Mouse (Mus musculus) brain, embryonic 18.5 days (tissue): ENCODE measurements around the gene Phf12.
"Not testable (repeated sequence)": the region's sequence is repeated elsewhere in the genome, so short reads cannot be mapped to it uniquely, and the experiment has no call there.

Source experiments
- DNase-seq: peaks from one replicate; pipeline ENCODE4 v3.0.0-alpha.2; 2012; ENCODE audit warnings: low read depth, low spot score

Gene Phf12

GRCm38 (mm10) chr11:78031947-78032808, 49.6 kb downstream of the Phf12 start, which contains the start of gene Dhrs13:
Dhrs13 (plus strand) TSS chr11:78032280.
- DNase-seq: peak; percentile 75

DNA sequence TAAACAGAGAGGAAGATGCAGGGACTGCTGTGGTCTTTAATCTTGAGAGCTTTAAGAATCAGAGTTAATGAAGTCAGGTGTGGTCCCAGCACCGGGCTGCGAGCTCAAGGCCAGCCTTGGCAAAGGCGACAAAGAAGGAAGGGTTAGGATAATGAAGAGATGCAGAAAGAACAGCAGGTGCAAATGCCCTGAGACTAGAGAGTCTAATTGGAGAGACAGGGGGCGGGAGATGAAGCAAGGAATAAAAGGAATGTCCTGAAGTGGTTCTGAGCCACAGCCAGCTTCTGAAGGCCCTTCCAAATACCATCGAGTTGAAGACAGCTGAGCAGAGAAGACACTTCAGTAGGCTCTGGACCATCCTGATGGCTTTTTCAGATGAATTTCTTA, 50.2 kb downstream of the Phf12 start:
- DNase-seq: peak; percentile 3

- no peak for DNase-seq
Observed at GRCm38 (mm10) chr11:78033931-78034617, 51.5 kb downstream of the Phf12 start.

GRCm38 (mm10) chr11:78036791-78037190, 54.2 kb downstream of the Phf12 start:
- no peak for DNase-seq

- peak; percentile 14 for DNase-seq
Observed at GRCm38 (mm10) chr11:78037831-78038752, 55.5 kb downstream of the Phf12 start, which contains the start of gene Flot2. Flot2 (plus strand) TSS chr11:78037931.

DNA sequence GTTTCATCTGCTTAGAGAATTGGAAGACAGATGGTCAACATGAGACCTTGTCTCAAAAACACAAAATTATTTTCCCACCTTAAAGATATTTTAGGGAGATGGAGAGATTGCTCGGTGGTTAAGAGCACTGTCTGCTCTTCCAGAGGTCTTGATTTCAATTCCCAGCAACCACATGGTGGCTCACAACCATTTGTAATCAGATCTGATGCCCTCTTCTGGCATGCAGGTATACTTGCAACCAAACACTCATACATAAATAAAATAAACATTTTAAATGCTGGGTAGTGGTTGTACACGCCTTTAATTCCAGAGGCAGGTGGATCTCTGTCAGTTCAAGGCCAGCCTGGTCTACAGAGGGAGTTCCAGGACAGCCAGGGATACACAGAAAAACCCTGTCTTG, 58.3 kb downstream of the Phf12 start:
- no peak for DNase-seq

GRCm38 (mm10) chr11:78042290-78042870, 59.8 kb downstream of the Phf12 start:
- not testable (repeated sequence) for DNase-seq

DNA sequence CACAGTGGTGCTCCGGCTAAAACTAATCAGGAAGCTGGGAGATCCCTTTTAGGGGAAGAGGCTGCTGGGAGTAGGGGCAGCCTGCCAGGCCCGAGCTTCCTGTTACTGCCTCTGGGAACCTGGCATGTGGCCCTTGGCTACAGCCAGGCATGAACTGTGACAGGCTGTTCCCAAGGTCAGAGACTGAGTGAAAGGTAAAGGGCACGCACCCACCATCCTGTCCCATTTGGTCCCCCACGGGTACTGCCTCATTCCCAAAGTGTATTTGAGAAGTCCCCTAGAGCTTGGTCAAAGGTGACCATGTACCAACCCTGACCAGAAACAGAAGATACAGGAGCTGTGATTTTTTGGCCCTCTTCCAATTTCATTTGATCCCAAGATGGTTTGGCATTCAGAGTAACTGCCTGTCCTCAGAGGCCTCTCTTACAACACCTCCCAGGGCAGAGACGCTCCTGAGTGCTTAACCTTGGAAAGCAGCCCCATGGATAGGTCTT, 62.3 kb downstream of the Phf12 start:
- DNase-seq: no peak

DNA sequence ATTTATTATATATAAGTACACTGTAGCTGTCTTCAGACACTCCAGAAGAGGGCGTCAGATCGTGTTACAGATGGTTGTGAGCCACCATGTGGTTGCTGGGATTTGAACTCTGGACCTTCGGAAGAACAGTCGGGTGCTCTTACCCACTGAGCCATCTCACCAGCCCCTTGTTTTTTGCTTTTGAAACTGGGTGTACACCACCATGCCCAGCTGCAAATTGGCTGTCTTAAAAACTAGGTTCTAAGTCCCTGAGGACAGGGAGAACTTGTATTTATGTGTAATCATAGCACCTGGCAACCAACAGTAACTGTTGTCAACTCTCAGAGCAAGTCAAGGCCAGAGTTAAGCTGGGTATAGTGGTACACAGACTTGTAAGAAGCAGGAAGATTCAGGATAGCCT, 66.1 kb downstream of the Phf12 start:
- DNase-seq: not testable (repeated sequence)

- DNase-seq: no peak
Observed at GRCm38 (mm10) chr11:78053078-78053477, 70.5 kb downstream of the Phf12 start.

DNA sequence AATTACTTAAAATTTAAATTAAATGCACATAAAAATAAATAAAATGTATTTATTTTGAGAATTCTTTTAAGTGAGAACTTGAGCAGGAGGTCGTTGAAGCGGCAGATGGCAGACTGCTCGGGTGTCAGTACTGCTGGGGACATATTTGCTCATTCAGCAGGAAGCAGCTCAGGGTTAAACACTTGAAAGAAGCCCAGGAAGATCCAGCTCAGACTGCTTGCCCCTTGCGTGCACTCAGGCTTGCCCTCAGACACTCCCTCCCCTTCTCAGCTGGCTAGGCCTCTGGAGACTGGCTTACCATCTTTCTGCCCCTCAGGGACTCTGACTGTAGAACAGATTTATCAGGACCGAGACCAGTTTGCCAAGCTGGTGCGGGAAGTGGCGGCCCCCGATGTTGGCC, 74.4 kb downstream of the Phf12 start:
- no peak for DNase-seq

DNA sequence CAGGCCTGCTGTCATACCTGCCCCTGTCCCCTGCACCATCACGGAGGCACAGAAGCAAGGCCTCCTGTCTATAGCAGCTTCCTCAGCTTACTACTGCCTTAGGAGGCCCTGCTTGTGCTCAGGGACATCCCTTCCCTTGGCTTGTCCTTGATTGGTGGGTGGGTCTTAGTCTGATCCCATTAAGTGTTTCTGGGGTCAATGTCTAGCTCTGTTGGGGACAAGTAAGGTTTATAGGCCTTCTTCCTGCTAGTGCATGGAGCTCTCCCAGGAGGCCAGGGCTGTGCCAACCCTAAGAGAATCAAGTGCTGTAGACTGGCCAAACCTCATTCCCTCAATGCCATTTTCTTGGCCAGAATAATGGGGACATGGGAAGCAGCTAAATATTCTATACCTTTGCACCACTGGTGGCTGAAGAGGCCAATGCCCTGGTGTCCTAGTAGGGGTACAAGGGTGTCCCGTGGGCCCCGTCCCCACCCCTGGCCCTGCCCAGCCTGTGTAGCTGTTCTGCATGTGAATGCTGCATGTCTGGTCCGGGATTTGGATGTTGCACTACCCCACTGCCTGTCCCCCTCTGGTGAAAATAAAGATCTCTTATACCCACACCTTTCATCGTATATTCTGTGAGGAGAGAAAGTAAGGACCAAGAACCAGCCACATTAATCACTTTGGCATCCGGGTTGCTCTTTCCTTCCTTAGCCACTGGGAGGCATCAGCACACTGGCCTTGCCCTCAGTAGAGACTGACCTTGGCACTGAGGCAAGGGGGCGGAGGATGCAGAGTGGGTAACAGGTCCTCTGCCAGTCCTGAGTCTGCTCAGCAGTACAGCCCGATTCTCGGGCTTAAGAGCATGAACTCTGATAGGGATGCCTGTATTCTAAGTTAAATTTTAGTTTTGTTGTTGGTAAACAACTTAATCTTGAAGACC, 77.5 kb downstream of the Phf12 start:
- no peak for DNase-seq

DNA sequence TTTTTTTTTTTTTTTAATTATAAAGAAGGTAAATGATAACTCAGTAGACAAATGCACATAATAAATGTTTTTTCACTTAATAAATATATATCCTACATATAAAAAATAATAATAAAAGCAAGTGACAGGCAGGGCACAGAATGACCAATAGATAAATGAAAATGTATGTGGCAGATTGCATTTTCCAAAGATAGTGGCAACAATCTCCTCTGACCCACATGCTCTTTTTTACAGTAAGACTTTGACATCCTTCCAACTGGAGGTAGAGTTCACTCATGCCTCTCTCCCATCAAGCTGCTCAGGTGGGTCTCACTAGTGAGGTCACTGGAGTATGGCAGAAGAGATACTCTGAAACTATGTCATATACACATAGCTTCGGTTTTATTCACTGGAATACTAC, 80.0 kb downstream of the Phf12 start:
- no peak for DNase-seq

DNA sequence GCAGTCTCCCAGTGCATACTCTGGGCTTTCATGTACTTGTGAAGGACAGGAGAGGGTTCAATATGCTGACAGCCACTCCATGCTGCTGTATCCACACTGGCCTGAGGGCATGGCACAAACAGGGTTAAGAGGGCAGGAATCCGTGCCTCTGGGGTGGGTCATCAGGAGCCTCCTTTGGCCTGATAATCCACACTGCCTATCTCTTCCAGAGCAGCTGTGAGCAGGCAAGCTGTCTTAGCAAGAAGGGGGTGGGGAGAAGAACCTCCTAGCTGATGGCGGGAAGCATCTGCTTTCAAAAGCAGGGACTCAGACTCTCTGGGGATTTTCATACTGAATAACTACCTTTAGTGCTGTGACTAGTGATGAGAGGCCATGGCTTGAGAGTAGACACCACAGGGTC, 83.4 kb downstream of the Phf12 start:
- DNase-seq: no peak

DNA sequence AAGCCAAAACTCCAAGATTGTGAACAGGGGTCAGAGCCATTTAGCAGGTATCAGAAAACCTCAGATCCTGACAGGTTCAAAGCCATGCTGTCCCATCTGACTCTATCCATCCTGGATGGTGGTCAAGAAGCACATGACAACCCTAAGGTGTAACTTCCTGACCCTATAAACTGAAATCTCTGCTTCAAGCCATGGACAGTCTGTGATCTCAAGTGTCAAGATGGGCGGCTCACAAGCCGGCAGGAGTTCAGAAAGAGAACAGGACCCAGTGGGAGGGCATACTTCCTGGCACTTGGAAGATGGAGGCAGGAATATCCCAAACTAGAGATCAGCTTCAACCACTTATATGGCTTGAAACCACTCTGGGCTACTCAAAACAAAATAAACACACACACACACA, 84.1 kb downstream of the Phf12 start:
- no peak for DNase-seq

- DNase-seq: no peak
Observed at GRCm38 (mm10) chr11:78067566-78067965, 85.0 kb downstream of the Phf12 start.

DNA sequence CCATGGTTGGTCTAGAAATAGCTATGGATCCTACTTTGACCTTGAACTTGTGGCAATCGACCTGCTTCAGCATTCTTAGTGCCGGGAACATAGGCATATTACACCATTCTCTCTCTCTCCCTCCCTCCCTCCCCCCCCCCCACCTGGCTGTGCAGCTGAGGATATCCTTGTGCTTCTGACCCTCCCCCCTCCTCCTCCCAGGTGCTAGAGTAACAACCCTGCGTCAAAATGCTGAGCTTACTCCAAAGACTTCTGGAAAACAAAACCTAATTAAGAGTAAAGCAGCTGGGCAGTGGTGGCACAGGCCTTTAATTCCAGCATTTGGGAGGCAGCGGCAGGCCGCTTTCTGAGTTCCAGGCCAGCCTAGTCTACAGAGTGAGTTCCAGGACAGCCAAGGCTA, 86.6 kb downstream of the Phf12 start:
- DNase-seq: no peak

DNA sequence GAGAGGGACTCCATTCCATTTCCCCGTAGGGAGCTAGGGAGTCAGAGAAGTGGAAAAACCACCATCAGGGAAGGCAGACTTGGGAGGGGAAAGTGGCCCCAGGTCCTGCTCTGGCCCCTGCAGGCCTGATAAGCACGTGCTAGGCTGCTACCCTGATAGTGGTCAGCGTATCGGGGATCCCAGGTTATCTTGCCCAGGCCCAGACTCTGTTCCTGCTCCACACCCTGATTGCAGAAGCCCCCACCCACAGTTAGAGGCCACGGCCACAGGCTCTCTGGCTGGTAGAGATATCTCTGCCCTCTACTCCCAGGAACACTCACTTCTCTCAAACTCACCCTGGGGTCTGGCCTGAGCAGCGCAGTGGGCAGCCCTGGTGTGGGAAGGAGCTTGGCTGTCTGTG, 87.1 kb downstream of the Phf12 start:
- DNase-seq: no peak

DNA sequence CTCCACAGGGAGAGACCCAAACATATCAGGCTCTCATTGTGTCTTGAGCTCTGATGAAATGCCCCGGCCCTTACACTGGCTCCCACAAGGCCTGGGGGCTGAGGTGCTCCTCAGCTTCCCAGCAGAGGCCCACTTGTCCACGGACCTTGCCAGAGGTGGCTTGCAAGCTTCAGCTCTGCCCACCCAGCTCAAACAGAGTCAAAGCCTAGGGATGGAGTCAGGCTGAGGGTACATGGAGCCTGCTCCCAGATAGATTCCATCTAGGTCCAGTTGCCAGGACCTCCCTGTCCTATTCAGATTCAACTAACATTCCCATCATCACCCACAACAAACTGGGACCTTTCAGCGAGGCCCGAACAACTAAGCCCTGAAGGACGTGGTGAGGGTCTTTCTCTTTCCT, 89.4 kb downstream of the Phf12 start:
- no peak for DNase-seq

- DNase-seq: no peak
Observed at GRCm38 (mm10) chr11:78072425-78073130, 90.0 kb downstream of the Phf12 start.
